Mouse (Mus musculus): ENCODE results near the gene Poldip3. TPM values are rescaled to one million over a fixed set of nuclear protein-coding genes. Genes with fewer than 3 reads are reported as not detected.
A peak's percentile ranks its signal among the peaks of the same experiment; 100 is the strongest.

The Poldip3 gene
- polyA plus RNA-seq, 1 experiment = 108 TPM

DNA sequence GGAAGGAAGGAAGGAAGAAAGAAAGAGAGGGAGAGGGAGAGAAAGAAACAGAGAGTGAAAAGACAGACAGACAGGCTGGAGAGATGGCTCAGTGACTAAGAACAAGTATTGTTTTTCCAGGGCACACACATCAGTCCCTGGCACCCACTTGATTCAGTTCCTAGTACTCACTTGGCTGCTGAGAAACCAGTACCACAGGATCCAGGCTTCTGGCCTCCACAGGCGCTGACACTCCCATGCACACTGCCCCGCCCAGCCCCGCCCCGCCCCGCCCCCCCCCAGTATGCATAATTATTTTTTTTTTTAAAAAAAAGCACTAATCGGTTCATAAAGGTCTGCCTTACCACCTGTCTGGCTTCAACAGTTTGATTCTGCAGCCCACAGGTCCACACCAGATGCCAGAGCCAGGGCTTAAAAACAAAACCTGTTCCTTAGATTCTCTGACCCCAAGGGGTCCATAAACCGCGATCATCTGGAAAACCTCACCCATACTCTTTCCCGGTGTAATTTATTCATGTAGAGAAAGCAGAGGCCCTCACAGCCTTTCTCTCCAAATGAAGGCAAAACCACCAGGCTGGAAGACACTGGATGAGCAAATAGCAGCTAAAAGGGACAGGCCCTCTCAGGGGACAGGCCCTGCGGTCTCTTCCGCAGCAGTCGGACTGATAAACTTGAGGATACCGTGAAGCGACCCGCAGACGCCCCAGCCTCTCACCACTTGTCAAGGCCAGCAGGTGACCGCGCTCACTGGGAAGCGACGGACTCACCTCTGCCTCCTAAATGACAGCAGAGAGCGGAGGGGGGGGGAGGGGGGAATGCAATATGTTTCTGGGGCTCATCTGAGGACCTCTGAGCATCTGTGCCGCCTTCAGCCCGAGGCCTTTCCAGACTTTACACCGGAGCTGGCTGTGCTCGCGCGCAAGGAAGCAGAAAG is 60.4 kb downstream of the Poldip3 start:
- H3K79me2 ChIP-seq (ENCODE audit: control insufficient read depth, insufficient read depth) = no peaks in the 10 kb centered on the region
- no peaks in the 10 kb centered on the region for H3K79me3 ChIP-seq (ENCODE audit: low read depth)
- peaks cover 19% of the 10 kb centered on the region for H3K27me3 ChIP-seq (ENCODE audit: control insufficient read depth, insufficient read depth, insufficient read length)
- H3K4me3 ChIP-seq (ENCODE audit: insufficient read depth, poor library complexity, severe bottlenecking) = no peak overlapping the region
- TF ChIP-seq CTCF (IDR thresholded peaks at IDR 0.05; ENCODE audit: control insufficient read depth, insufficient read depth, insufficient read length) (no peak), FOSL1 (IDR thresholded peaks at IDR 0.05; ENCODE audit: insufficient read depth, low read length, poor library complexity, severe bottlenecking) (no peak), CEBPB (IDR thresholded peaks at IDR 0.05; ENCODE audit: low read depth) (no peak), USF1 (IDR thresholded peaks at IDR 0.05; ENCODE audit: low read depth) (no peak), MAX (IDR thresholded peaks at IDR 0.05) (no peak), MYOD1 (IDR thresholded peaks at IDR 0.05; ENCODE audit: control insufficient read depth, insufficient read length, low read depth) (no peak), MYOG (IDR thresholded peaks at IDR 0.05; ENCODE audit: control insufficient read depth, extremely low read depth, insufficient read length) (no peak)
- H3K36me3 ChIP-seq (ENCODE audit: control insufficient read depth, insufficient read depth) = no peaks in the 10 kb centered on the region
- H3ac ChIP-seq (ENCODE audit: control insufficient read depth, insufficient read length, low read depth) = no peak overlapping the region

DNA sequence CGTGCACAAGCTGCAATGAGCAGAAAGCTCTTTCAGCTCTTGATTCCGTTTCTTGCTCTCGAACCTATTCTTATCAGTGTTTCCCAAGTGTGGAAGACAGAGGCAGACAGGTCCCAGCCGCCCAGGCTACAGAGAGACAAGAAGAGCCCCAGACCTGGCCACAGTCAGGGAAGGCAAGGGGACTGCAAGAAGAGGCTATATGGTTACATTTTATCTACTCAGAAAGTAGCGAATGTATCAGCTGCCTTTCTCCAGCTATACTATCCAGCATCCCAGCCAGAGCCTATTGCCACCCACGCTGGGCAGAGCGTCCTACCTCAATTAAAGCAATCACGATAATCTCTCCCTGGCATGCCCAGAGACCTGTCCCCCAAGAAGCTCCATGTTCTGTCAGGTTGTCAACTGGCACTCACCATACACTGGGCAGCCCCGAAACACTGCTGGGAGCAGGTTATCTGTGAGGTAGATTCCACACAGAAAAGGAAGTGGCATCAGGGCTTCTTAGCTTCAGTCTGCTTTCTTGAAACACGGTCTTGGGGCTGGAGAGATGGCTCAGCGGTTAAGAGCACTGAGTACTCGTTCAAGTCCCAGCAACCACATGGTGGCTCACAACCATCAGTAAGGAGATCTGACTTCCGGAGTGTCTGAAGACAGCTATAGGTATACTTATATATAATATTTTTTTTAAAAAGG is 62.4 kb downstream of the Poldip3 start:
- no peak overlapping the region for H3K4me3 ChIP-seq (ENCODE audit: insufficient read depth, poor library complexity, severe bottlenecking)
- no peak overlapping the region for H3ac ChIP-seq (ENCODE audit: control insufficient read depth, insufficient read length, low read depth)
- H3K27me3 ChIP-seq (ENCODE audit: control insufficient read depth, insufficient read depth, insufficient read length) = peaks cover 27% of the 10 kb centered on the region
- H3K79me3 ChIP-seq (ENCODE audit: low read depth) = no peaks in the 10 kb centered on the region
- H3K36me3 ChIP-seq (ENCODE audit: control insufficient read depth, insufficient read depth) = no peaks in the 10 kb centered on the region
- TF ChIP-seq MYOD1 (IDR thresholded peaks at IDR 0.05; ENCODE audit: control insufficient read depth, insufficient read length, low read depth) (no peak), MAX (IDR thresholded peaks at IDR 0.05) (no peak), USF1 (IDR thresholded peaks at IDR 0.05; ENCODE audit: low read depth) (no peak), CTCF (IDR thresholded peaks at IDR 0.05; ENCODE audit: control insufficient read depth, insufficient read depth, insufficient read length) (no peak), MYOG (IDR thresholded peaks at IDR 0.05; ENCODE audit: control insufficient read depth, extremely low read depth, insufficient read length) (no peak), FOSL1 (IDR thresholded peaks at IDR 0.05; ENCODE audit: insufficient read depth, low read length, poor library complexity, severe bottlenecking) (no peak), CEBPB (IDR thresholded peaks at IDR 0.05; ENCODE audit: low read depth) (no peak)
- H3K79me2 ChIP-seq (ENCODE audit: control insufficient read depth, insufficient read depth) = no peaks in the 10 kb centered on the region

DNA sequence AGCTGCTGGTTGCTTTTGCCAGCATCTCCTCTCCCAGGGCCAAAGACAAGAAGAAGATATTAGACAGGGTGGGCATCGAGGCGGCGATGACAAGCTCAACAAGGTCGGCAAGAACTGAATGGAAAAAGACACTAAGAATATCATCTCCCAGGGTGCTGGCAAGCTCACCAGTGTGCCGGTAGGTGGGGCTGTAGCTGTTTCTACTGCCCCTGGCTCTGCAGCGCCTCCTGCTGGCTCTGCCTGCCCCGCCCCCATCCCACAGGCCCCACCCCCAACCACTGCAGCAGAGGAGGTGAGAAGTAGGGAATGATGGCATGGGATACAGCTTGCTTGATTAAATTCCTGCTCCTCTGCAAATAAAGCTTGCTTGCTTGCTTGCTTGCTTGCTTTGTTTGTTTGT is 63.3 kb downstream of the Poldip3 start:
- TF ChIP-seq MYOD1 (IDR thresholded peaks at IDR 0.05; ENCODE audit: control insufficient read depth, insufficient read length, low read depth) (no peak), CTCF (IDR thresholded peaks at IDR 0.05; ENCODE audit: control insufficient read depth, insufficient read depth, insufficient read length) (peak; percentile 96)
- no peaks in the 10 kb centered on the region for H3K36me3 ChIP-seq (ENCODE audit: control insufficient read depth, insufficient read depth)
- H3K4me3 ChIP-seq (ENCODE audit: insufficient read depth, poor library complexity, severe bottlenecking) = no peak overlapping the region
- H3ac ChIP-seq (ENCODE audit: control insufficient read depth, insufficient read length, low read depth) = no peak overlapping the region
- peaks cover 33% of the 10 kb centered on the region for H3K27me3 ChIP-seq (ENCODE audit: control insufficient read depth, insufficient read depth, insufficient read length)
- no peaks in the 10 kb centered on the region for H3K79me3 ChIP-seq (ENCODE audit: low read depth)
- H3K79me2 ChIP-seq (ENCODE audit: control insufficient read depth, insufficient read depth) = no peaks in the 10 kb centered on the region

DNA sequence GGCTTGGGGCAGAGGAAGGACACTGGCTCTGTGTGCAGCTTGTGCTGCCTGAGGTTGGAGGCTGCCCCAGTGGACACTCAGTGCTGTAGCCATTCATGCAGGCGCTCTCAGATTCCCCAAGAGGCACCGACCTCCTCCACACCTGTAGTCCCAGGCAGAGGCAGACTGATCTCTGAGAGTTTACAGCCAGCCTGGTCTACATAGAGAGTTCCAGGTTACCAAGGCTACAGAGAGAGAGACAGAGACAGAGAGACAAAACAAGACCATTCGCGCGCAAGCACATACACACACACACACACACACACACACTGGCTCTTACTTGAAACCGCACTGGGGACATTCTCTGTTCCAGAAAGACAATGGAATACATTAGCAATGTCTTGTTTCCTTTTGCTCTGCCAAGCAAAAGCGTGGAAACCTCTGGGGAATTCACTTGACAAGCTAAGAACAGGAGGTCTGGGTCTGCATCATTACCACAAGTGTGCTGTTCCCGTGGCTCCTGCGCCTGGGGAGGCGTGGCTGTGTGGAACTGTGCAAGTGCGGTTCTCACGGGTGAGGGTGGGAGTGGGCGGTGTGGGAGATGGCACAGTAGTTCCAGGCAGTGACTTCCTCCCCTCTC is 65.1 kb downstream of the Poldip3 start:
- Histone ChIP-seq H3K79me3 (ENCODE audit: low read depth) (no peaks in the 10 kb centered on the region), H3K27me3 (ENCODE audit: control insufficient read depth, insufficient read depth, insufficient read length) (peaks cover 30% of the 10 kb centered on the region), H3K36me3 (ENCODE audit: control insufficient read depth, insufficient read depth) (no peaks in the 10 kb centered on the region), H3ac (ENCODE audit: control insufficient read depth, insufficient read length, low read depth) (no peak overlapping the region), H3K4me3 (ENCODE audit: insufficient read depth, poor library complexity, severe bottlenecking) (no peak overlapping the region), H3K79me2 (ENCODE audit: control insufficient read depth, insufficient read depth) (no peaks in the 10 kb centered on the region)
- TF ChIP-seq USF1 (IDR thresholded peaks at IDR 0.05; ENCODE audit: low read depth) = no peak
- no peak for TF ChIP-seq FOSL1 (IDR thresholded peaks at IDR 0.05; ENCODE audit: insufficient read depth, low read length, poor library complexity, severe bottlenecking)
- no peak for TF ChIP-seq MYOG (IDR thresholded peaks at IDR 0.05; ENCODE audit: control insufficient read depth, extremely low read depth, insufficient read length)
- no peak for TF ChIP-seq MYOD1 (IDR thresholded peaks at IDR 0.05; ENCODE audit: control insufficient read depth, insufficient read length, low read depth)
- no peak for TF ChIP-seq CEBPB (IDR thresholded peaks at IDR 0.05; ENCODE audit: low read depth)
- TF ChIP-seq CTCF (IDR thresholded peaks at IDR 0.05; ENCODE audit: control insufficient read depth, insufficient read depth, insufficient read length) = no peak
- TF ChIP-seq MAX (IDR thresholded peaks at IDR 0.05) = no peak

DNA sequence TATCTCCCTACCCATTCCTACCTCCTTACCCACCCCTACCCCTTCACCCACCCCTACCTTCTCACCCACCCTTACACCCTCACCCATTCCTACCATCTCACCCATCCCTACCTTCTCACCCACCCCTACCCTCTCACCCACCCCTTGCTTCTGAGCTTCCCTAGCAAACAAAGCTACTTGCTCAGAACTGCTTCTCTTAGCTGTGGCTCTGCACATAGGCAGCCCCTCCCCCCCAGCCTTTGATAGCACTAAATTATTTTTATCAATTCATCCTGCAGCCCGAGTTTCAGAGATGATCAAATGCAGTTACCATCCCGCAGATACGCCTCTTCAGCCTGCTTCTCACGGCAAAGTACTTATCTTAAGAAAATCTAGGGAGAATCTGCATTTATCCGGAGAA is 65.7 kb downstream of the Poldip3 start:
- H3K79me3 ChIP-seq (ENCODE audit: low read depth) = no peaks in the 10 kb centered on the region
- H3K79me2 ChIP-seq (ENCODE audit: control insufficient read depth, insufficient read depth) = no peaks in the 10 kb centered on the region
- peaks cover 34% of the 10 kb centered on the region for H3K27me3 ChIP-seq (ENCODE audit: control insufficient read depth, insufficient read depth, insufficient read length)
- no peaks in the 10 kb centered on the region for H3K36me3 ChIP-seq (ENCODE audit: control insufficient read depth, insufficient read depth)
- H3K4me3 ChIP-seq (ENCODE audit: insufficient read depth, poor library complexity, severe bottlenecking) = no peak overlapping the region
- TF ChIP-seq MYOD1 (IDR thresholded peaks at IDR 0.05; ENCODE audit: control insufficient read depth, insufficient read length, low read depth) (no peak), MAX (IDR thresholded peaks at IDR 0.05) (no peak), MYOG (IDR thresholded peaks at IDR 0.05; ENCODE audit: control insufficient read depth, extremely low read depth, insufficient read length) (no peak)
- H3ac ChIP-seq (ENCODE audit: control insufficient read depth, insufficient read length, low read depth) = no peak overlapping the region

Other genes starting within 250 kb of the Poldip3 start
- gene Tcf20, start 161.5 kb downstream of the Poldip3 start, polyA plus RNA-seq (2012; fragmentation: generic; extraction: Trizol) = 13.0 TPM
- gene Nfam1, start 116.1 kb downstream of the Poldip3 start, polyA plus RNA-seq (2012; fragmentation: generic; extraction: Trizol) = 0.01 TPM
- 17.8 TPM for gene Serhl, start 59.9 kb downstream of the Poldip3 start, polyA plus RNA-seq (2012; fragmentation: generic; extraction: Trizol)
- gene Rrp7a, start 26.6 kb downstream of the Poldip3 start, polyA plus RNA-seq (2012; fragmentation: generic; extraction: Trizol) = 171 TPM
- 402 TPM for gene Cyb5r3, start 23.2 kb upstream of the Poldip3 start, polyA plus RNA-seq (2012; fragmentation: generic; extraction: Trizol)
- 27.6 TPM for gene A4galt, start 102.4 kb upstream of the Poldip3 start, polyA plus RNA-seq (2012; fragmentation: generic; extraction: Trizol)
- 39.6 TPM for gene Arfgap3, start 200.9 kb upstream of the Poldip3 start, polyA plus RNA-seq (2012; fragmentation: generic; extraction: Trizol)